Comparison of ENCODE assay signal across 8 mouse cellular contexts in the genomic region with DNA sequence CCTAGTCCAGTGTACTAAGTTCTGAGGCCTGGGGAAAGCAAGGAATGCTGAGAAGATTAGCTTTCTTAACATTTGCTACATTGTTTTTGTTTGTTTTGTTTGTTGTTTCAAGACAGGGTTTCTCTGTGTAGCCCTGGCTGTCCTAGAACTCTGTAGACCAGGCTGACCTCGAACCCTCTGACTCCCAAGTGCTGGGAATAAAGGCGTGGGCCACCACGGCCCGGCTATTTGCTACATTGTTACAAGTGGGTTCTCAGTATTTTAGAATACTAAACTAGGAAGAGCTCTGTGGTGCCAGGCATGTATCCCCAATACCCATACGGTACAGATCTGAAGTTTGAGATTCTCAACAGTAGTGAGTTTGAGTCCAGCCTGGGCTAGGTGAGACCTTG. TPM values are rescaled to one million over a fixed set of nuclear protein-coding genes. Genes with fewer than 3 reads are reported as not detected.
A peak's percentile ranks its signal among the peaks of the same experiment; 100 is the strongest.
DNase-seq lines count a peak whose midpoint lies in the region; ATAC-seq and TF ChIP-seq lines count a peak whose summit lies in the region.

No protein-coding gene starts in this region.

- H3K9ac ChIP-seq in heart, adult 2 months (ENCODE audit: low read depth, low read length): no peak overlapping the region
- peak overlapping the region; percentile 55 for H3K9ac ChIP-seq in CH12.LX (ENCODE audit: insufficient read depth, low read depth)
- H3K9ac ChIP-seq in forebrain, postnatal 0 days: peak overlapping the region; percentile 62
- peak overlapping the region; percentile 88 for H3K9ac ChIP-seq in liver, embryonic 14.5 days (replicated peaks)

- H3K9me3 ChIP-seq in CH12.LX (replicated peaks; ENCODE audit: low read length): no peaks in the 10 kb centered on the region
- H3K9me3 ChIP-seq in forebrain, postnatal 0 days (ENCODE audit: low read length): no peaks in the 10 kb centered on the region
- H3K9me3 ChIP-seq in liver, embryonic 14.5 days (ENCODE audit: control insufficient read depth, low read length): no peaks in the 10 kb centered on the region

- no peak for DNase-seq in heart, adult 2 months
- no peak for DNase-seq in heart, postnatal 25 days (ENCODE audit: low spot score)
- DNase-seq in CH12.LX (ENCODE audit: extremely low read depth): no peak
- DNase-seq in forebrain, postnatal 0 days: no peak
- no peak for DNase-seq in liver, embryonic 14.5 days (ENCODE audit: low read depth in 3 of 3, low spot score in 3 of 3)
- DNase-seq in frontal cortex, adult 2 months (ENCODE audit: extremely low spot score in 1 of 2, low spot score in 1 of 2): no peak
- DNase-seq in layer of hippocampus, adult 8-10 months (ENCODE audit: low spot score in 2 of 2): no peak
- DNase-seq in c-Kit-positive CD71-positive TER-119-positive erythroid progenitor cells, embryonic 14.5 days (ENCODE audit: low spot score): no peak

- peak overlapping the region; percentile 81; the same call in 1 of the 2 replicates for H3K4me3 ChIP-seq in heart, adult 2 months
- H3K4me3 ChIP-seq in CH12.LX (replicated peaks in 1 of 3; ENCODE audit: low read depth in 2 of 3, low read length in 2 of 3, poor library complexity in 1 of 3): peak overlapping the region; percentile 81 to 89 (median 83)
- H3K4me3 ChIP-seq in forebrain, postnatal 0 days (ENCODE audit: low read depth, low read length): peak overlapping the region; percentile 78
- H3K4me3 ChIP-seq in liver, embryonic 14.5 days (ENCODE audit: insufficient read depth in 1 of 2, low read depth in 2 of 2, low read length in 2 of 2): peak overlapping the region; percentile 77 to 96

- no peak for TF ChIP-seq RAD21 in CH12.LX (IDR thresholded peaks at IDR 0.05; ENCODE audit: low read depth, low read length)

- TF ChIP-seq CTCF in heart, adult 2 months (IDR thresholded peaks at IDR 0.05): no peak
- no peak for TF ChIP-seq CTCF in CH12.LX (conservative IDR thresholded peaks at IDR 0.05 in 1 of 2, IDR thresholded peaks at IDR 0.05 in 1 of 2; ENCODE audit: low read depth in 2 of 2, low read length in 2 of 2)
- no peak for TF ChIP-seq CTCF in forebrain, postnatal 0 days (IDR thresholded peaks at IDR 0.05; ENCODE audit: low read depth)
- no peak for TF ChIP-seq CTCF in liver, embryonic 14.5 days (IDR thresholded peaks at IDR 0.05; ENCODE audit: low read depth)

- TF ChIP-seq POLR2A in heart, adult 2 months (IDR thresholded peaks at IDR 0.05; ENCODE audit: insufficient read depth, low read depth, low read length): no peak
- TF ChIP-seq POLR2A in CH12.LX (IDR thresholded peaks at IDR 0.05; ENCODE audit: low read depth, low read length): no peak

- H3K4me2 ChIP-seq in CH12.LX (ENCODE audit: insufficient read depth, low read depth, poor library complexity, severe bottlenecking): peak overlapping the region; percentile 83
- peak overlapping the region; percentile 96 for H3K4me2 ChIP-seq in forebrain, postnatal 0 days (ENCODE audit: low read depth)
- peak overlapping the region; percentile 86 for H3K4me2 ChIP-seq in liver, embryonic 14.5 days (ENCODE audit: low read depth)

- no peaks in the 10 kb centered on the region for H3K36me3 ChIP-seq in heart, adult 2 months (ENCODE audit: control insufficient read depth, insufficient read depth, low read length)
- peaks cover 20 to 44% of the 10 kb centered on the region in 2 experiments for H3K36me3 ChIP-seq in CH12.LX (replicated peaks in 1 of 2; ENCODE audit: control insufficient read depth in 1 of 2, insufficient read depth in 1 of 2, low read length in 1 of 2)
- H3K36me3 ChIP-seq in forebrain, postnatal 0 days (ENCODE audit: insufficient read depth): 0 out of 2 replicates have a peak, but pooled peaks cover 3% of the 10 kb centered on the region
- peaks cover 31% of the 10 kb centered on the region for H3K36me3 ChIP-seq in liver, embryonic 14.5 days (replicated peaks; ENCODE audit: control insufficient read depth, insufficient read depth, low read depth)

- intact Hi-C loops in heart, adult 2 months (cut with DNase I): loop anchor here (5.0 to 10.0 kb wide), 2 partner anchors 52 to 170 kb away; a partner anchor contains a TSS
- intact Hi-C loops in heart, postnatal 25 days (cut with DNase I): loop anchor here (5.0 kb wide), 1 partner anchor 52 kb away; a partner anchor contains a TSS

- WGBS in heart, adult 2 months: 63% methylated on average over 5 of the region's 5 CpGs
- 38% methylated on average over 5 of the region's 5 CpGs for WGBS in forebrain, postnatal 0 days
- WGBS in liver, embryonic 14.5 days (ENCODE audit: insufficient replicate concordance): 48% methylated on average over 5 of the region's 5 CpGs

- no peaks in the 10 kb centered on the region for H3K79me2 ChIP-seq in heart, adult 2 months (replicated peaks; ENCODE audit: control insufficient read depth, insufficient read depth, low read length)
- no peaks in the 10 kb centered on the region; the same call in 1 of the 2 replicates for H3K79me2 ChIP-seq in CH12.LX (replicated peaks; ENCODE audit: control insufficient read depth, extremely low read depth, insufficient read depth, poor library complexity, severe bottlenecking)

- ATAC-seq in forebrain, postnatal 0 days: no peak
- no peak for ATAC-seq in liver, embryonic 14.5 days (ENCODE audit: insufficient read depth)

- dilution Hi-C loops in CH12.LX (cut with MboI; ENCODE audit: extremely low pct_ligation_motif_present, extremely low pct_unique_long_range_greater_than_20kb, low sequenced_read_pairs): no loop called here

- in situ Hi-C loops in CH12.LX (cut with MboI; ENCODE audit: low pct_ligation_motif_present, low pct_unique_long_range_greater_than_20kb, low sequenced_read_pairs): loop anchor here (10.0 kb wide), 1 partner anchor 200 kb away; a partner anchor contains a TSS

- peaks cover 2% of the 10 kb centered on the region; the same call in 1 of the 2 replicates for H3K4me1 ChIP-seq in heart, adult 2 months (ENCODE audit: control insufficient read depth, insufficient read depth, low read length)
- peaks cover 0 to 44% of the 10 kb centered on the region in 2 experiments; a peak in 3 of 4 replicates for H3K4me1 ChIP-seq in CH12.LX (ENCODE audit: control insufficient read depth in 1 of 2, insufficient read depth in 2 of 2)
- H3K4me1 ChIP-seq in forebrain, postnatal 0 days (ENCODE audit: insufficient read depth): no peaks in the 10 kb centered on the region
- H3K4me1 ChIP-seq in liver, embryonic 14.5 days (replicated peaks; ENCODE audit: control insufficient read depth in 2 of 2, insufficient read depth in 2 of 2, low read length in 1 of 2): peaks cover 3 to 12% of the 10 kb centered on the region in 2 experiments; a peak in 3 of 4 replicates

- H3K27me3 ChIP-seq in heart, adult 2 months (ENCODE audit: control insufficient read depth, insufficient read depth, low read length): no peaks in the 10 kb centered on the region
- no peaks in the 10 kb centered on the region for H3K27me3 ChIP-seq in CH12.LX (replicated peaks)
- H3K27me3 ChIP-seq in forebrain, postnatal 0 days (ENCODE audit: insufficient read depth, low read length): no peaks in the 10 kb centered on the region
- H3K27me3 ChIP-seq in liver, embryonic 14.5 days (ENCODE audit: control insufficient read depth, insufficient read depth, low read length): no peaks in the 10 kb centered on the region

- no peak overlapping the region for H3K27ac ChIP-seq in heart, adult 2 months
- H3K27ac ChIP-seq in CH12.LX (ENCODE audit: insufficient read depth, low read depth): no peak overlapping the region
- H3K27ac ChIP-seq in forebrain, postnatal 0 days (ENCODE audit: low read depth, low read length): no peak overlapping the region
- no peak overlapping the region for H3K27ac ChIP-seq in liver, embryonic 14.5 days

- TF ChIP-seq EP300 in heart, adult 2 months (IDR thresholded peaks at IDR 0.05; ENCODE audit: insufficient read depth, low read depth, low read length): no peak
- no peak for TF ChIP-seq EP300 in CH12.LX (IDR thresholded peaks at IDR 0.05; ENCODE audit: low read length)
- no peak for TF ChIP-seq EP300 in liver, embryonic 14.5 days (IDR thresholded peaks at IDR 0.05; ENCODE audit: low read depth)

TF ChIP-seq in CH12.LX, 34 proteins besides CTCF, POLR2A, EP300 and RAD21 (continues in another document):
- no peak for TF ChIP-seq MAFK (IDR thresholded peaks at IDR 0.05; ENCODE audit: insufficient replicate concordance, low read length)
- TF ChIP-seq ZMIZ1 (IDR thresholded peaks at IDR 0.05; ENCODE audit: low read depth, low read length): no peak
- TF ChIP-seq ZNF384 (IDR thresholded peaks at IDR 0.05; ENCODE audit: low read depth, low read length): no peak
- no peak for TF ChIP-seq ZC3H11A (IDR thresholded peaks at IDR 0.05; ENCODE audit: low read depth, low read length)
- TF ChIP-seq SMC3 (IDR thresholded peaks at IDR 0.05; ENCODE audit: low read depth, low read length): no peak
- no peak for TF ChIP-seq ZKSCAN1 (IDR thresholded peaks at IDR 0.05; ENCODE audit: borderline replicate concordance, low read depth, low read length)
- TF ChIP-seq SIN3A (IDR thresholded peaks at IDR 0.05; ENCODE audit: low read length): no peak

RNA-seq across cellular contexts. Expression of a gene that starts 1.0 kb away (rescaled TPM):
- total RNA-seq in heart, adult 2 months (2021): 1 to 10 TPM in 1 of 2 experiments, under 1 TPM in 1; 0.70 to 1.4 TPM
- 0.38 and 0.55 TPM in 2 replicates for polyA plus RNA-seq in heart, adult 2 months (2012; rRNA removed)
- total RNA-seq in heart, postnatal 25 days (2021): 1 to 10 TPM in 1 of 2 experiments, under 1 TPM in 1; 0.91 to 1.3 TPM
- total RNA-seq in CH12.LX (2012; rRNA removed): 46.7 and 58.6 TPM in 2 replicates
- total RNA-seq in CH12.LX (2014; rRNA removed): 74.8 and 76.2 TPM in 2 replicates
- 82.0 and 84.0 TPM in 2 replicates for polyA plus RNA-seq in CH12.LX (2012; ENCODE audit: insufficient read length, low read depth)
- 13.5 TPM in 2 replicates for total RNA-seq in forebrain, postnatal 0 days (2014; rRNA removed)
- 21.1 and 25.2 TPM in 2 replicates for polyA plus RNA-seq in forebrain, postnatal 0 days (2015; fragmentation: Nextera tagmentation; extraction: Ambion mirVana)
- 22.8 and 24.3 TPM in 2 replicates for polyA plus RNA-seq in liver, embryonic 14.5 days (2012; rRNA removed)
- polyA plus RNA-seq in liver, embryonic 14.5 days (2014; fragmentation: Nextera tagmentation; extraction: Ambion mirVana): 55.0 and 56.2 TPM in 2 replicates
- polyA plus RNA-seq in frontal cortex, adult 2 months (2012; rRNA removed): 1.3 and 1.4 TPM in 2 replicates
- 1 to 10 TPM in 2 of 4 experiments, under 1 TPM in 2; 0.18 to 1.5 (median 0.96) TPM for total RNA-seq in layer of hippocampus, adult 8-10 months (2022)

RNA-seq across cellular contexts. Expression of a gene that starts 52.8 kb away (rescaled TPM):
- total RNA-seq in heart, adult 2 months (2021): 10 to 100 TPM; 15.3 to 17.3 TPM
- polyA plus RNA-seq in heart, adult 2 months (2012; rRNA removed): 4.8 and 11.7 TPM in 2 replicates
- 10 to 100 TPM; 16.9 to 21.0 TPM for total RNA-seq in heart, postnatal 25 days (2021)
- 25.4 and 25.5 TPM in 2 replicates for total RNA-seq in CH12.LX (2012; rRNA removed)
- 45.6 and 53.2 TPM in 2 replicates for total RNA-seq in CH12.LX (2014; rRNA removed)
- 17.3 and 17.8 TPM in 2 replicates for polyA plus RNA-seq in CH12.LX (2012; ENCODE audit: insufficient read length, low read depth)
- total RNA-seq in forebrain, postnatal 0 days (2014; rRNA removed): 53.5 and 61.7 TPM in 2 replicates
- polyA plus RNA-seq in forebrain, postnatal 0 days (2015; fragmentation: Nextera tagmentation; extraction: Ambion mirVana): 18.6 and 25.8 TPM in 2 replicates
- polyA plus RNA-seq in liver, embryonic 14.5 days (2012; rRNA removed): 6.2 and 11.8 TPM in 2 replicates
- polyA plus RNA-seq in liver, embryonic 14.5 days (2014; fragmentation: Nextera tagmentation; extraction: Ambion mirVana): 14.5 and 16.4 TPM in 2 replicates
- 22.1 and 24.6 TPM in 2 replicates for polyA plus RNA-seq in frontal cortex, adult 2 months (2012; rRNA removed)
- 10 to 100 TPM; 29.2 to 48.5 (median 41.1) TPM for total RNA-seq in layer of hippocampus, adult 8-10 months (2022)
